Mouse (Mus musculus) liver, embryonic 16.5 days (tissue): ENCODE measurements at regions not wholly inside any gene's neighbourhood (a gene's known extent, or its start where the extent isn't known, plus 50 kb on each side); places are given as distances from the start of the nearest gene placed in this dataset.

Experiments
- ATAC-seq: fragments of 200-750 bp; cut with Nextera tagmentation; 2 replicates; pipeline ENCODE4 v1.8.0; 2017; ENCODE audit warnings: low read depth, mild to moderate bottlenecking, moderate number of reproducible peaks, moderate library complexity
- H3K27ac ChIP-seq: fragments of 300-500 bp; sonication (generic); 2 replicates; pipeline ENCODE4 v1.5.1; 2014; ENCODE audit warnings: mild to moderate bottlenecking, low read length
- H3K27me3 ChIP-seq: fragments of 300-500 bp; sonication (generic); 2 replicates; pipeline ENCODE4 v1.6.1; 2014; ENCODE audit warnings: low read depth, low read length, mixed read lengths; ENCODE audit not compliant: control insufficient read depth, insufficient read depth
- H3K36me3 ChIP-seq: fragments of 300-500 bp; sonication (generic); 2 replicates; pipeline ENCODE4 v1.6.1; 2014; ENCODE audit warnings: mild to moderate bottlenecking; ENCODE audit not compliant: control insufficient read depth, insufficient read depth
- H3K4me1 ChIP-seq: fragments of 300-500 bp; sonication (generic); 2 replicates; pipeline ENCODE4 v1.6.1; 2014; ENCODE audit warnings: low read depth, low read length, mixed read lengths; ENCODE audit not compliant: control insufficient read depth
- H3K4me2 ChIP-seq: fragments of 300-500 bp; sonication (generic); 2 replicates; pipeline ENCODE4 v1.6.1; 2014; ENCODE audit warnings: low read depth, low read length, mixed read lengths
- H3K4me3 ChIP-seq: fragments of 300-500 bp; sonication (generic); 2 replicates; pipeline ENCODE4 v1.5.1; 2014; ENCODE audit warnings: low read depth, mild to moderate bottlenecking, low read length
- H3K9ac ChIP-seq: fragments of 300-500 bp; sonication (generic); 2 replicates; pipeline ENCODE4 v1.6.1; 2014; ENCODE audit warnings: low read depth, low read length
- H3K9me3 ChIP-seq: fragments of 300-500 bp; sonication (generic); replicated peaks from 2 replicates; pipeline ENCODE4 v1.6.1; 2016; ENCODE audit warnings: low read length; ENCODE audit not compliant: control insufficient read depth
- WGBS: fragments of 180-500 bp; shearing (Covaris S2); extraction: QIAGEN DNeasy Blood & Tissue Kit; methylation state at CpG from one replicate; pipeline ENCODE4 v1.1.7; 2014; ENCODE audit not compliant: insufficient replicate concordance; 5-methylcytosine and 5-hydroxymethylcytosine counted together

- Histone ChIP-seq H3K4me1 (no peaks in the 10 kb centered on the region), H3K4me3 (no peak overlapping the region), H3K27ac (no peak overlapping the region), H3K36me3 (no peaks in the 10 kb centered on the region), H3K4me2 (no peak overlapping the region), H3K27me3 (no peaks in the 10 kb centered on the region), H3K9ac (no peak overlapping the region), H3K9me3 (no peaks in the 10 kb centered on the region)
- ATAC-seq = no peak
- WGBS = 61% methylated on average over 2 of the region's 2 CpGs
Measured at GRCm38 (mm10) chr6:17400147-17400546, 63.5 kb upstream of the Met start.

DNA sequence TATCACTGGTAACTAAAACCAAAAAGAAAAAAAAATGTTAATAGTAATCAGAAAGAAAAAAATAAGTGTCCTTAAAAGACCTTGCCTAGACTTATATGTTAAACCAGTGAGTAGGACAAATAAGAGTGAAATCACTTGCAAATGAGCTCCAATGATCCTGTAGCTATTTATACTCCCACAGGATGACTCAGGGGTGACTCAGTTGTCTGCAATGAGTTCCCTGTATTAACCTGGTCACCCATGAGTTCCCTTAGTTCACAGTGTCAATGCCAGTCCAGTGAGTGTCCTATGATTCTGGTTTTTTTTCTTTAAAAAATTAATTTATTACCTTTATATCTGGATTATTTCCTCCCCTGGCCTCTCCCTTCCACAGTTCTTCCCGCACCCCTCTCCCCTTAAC is 55.5 kb upstream of the Met start:
- no peak for ATAC-seq

GRCm38 (mm10) chr6:17409703-17410408 is 53.7 kb upstream of the Met start:
- WGBS = 21% methylated on average over 9 of the region's 9 CpGs
- Histone ChIP-seq H3K9ac (no peak overlapping the region), H3K4me3 (no peak overlapping the region), H3K4me2 (0 out of 2 replicates have a peak overlapping the region, but pooled peaks have one; percentile 11), H3K27me3 (no peaks in the 10 kb centered on the region), H3K27ac (no peak overlapping the region), H3K9me3 (no peaks in the 10 kb centered on the region), H3K36me3 (no peaks in the 10 kb centered on the region), H3K4me1 (no peaks in the 10 kb centered on the region)
- ATAC-seq = peak; percentile 43; the same call in 1 of the 2 replicates

More for the DNA sequence above, 55.5 kb upstream of the Met start:
- 71% methylated on average over 1 of the region's 1 CpGs for WGBS
- Histone ChIP-seq H3K4me3 (no peak overlapping the region), H3K4me2 (no peak overlapping the region), H3K9ac (no peak overlapping the region), H3K36me3 (no peaks in the 10 kb centered on the region), H3K27ac (no peak overlapping the region), H3K4me1 (no peaks in the 10 kb centered on the region), H3K9me3 (no peaks in the 10 kb centered on the region), H3K27me3 (no peaks in the 10 kb centered on the region)

DNA sequence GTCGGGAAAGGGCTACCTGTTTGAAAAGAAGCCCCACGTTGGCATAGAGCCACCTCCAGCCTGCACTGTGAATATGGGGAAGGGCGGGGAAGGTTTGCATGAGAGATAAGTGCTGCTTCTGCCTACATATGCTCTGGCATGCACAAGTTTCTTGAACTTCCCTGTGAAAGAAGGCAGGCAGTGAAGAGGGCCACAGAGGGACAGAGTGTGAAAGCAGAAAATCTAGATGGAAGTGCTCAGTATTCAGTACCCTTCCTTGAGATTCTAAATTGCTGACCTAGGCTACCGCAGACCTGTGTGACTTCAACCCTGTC is 53.2 kb upstream of the Met start:
- Histone ChIP-seq H3K9me3 (no peaks in the 10 kb centered on the region), H3K36me3 (no peaks in the 10 kb centered on the region), H3K27me3 (no peaks in the 10 kb centered on the region), H3K4me2 (no peak overlapping the region), H3K4me3 (no peak overlapping the region), H3K4me1 (no peaks in the 10 kb centered on the region), H3K9ac (no peak overlapping the region), H3K27ac (no peak overlapping the region)
- ATAC-seq = no peak
- WGBS = 28% methylated on average over 4 of the region's 4 CpGs
